Mouse (Mus musculus) hindbrain, embryonic 10.5 days (tissue): ENCODE data around the gene Tanc1. TPM values are rescaled to one million over a fixed set of nuclear protein-coding genes. Genes with fewer than 3 reads are reported as not detected.

Experiments
- DNase-seq: peaks from one replicate; pipeline ENCODE4 v3.0.0-alpha.2; 2017; ENCODE audit warnings: low spot score
- H3K27ac ChIP-seq: fragments of 300-500 bp; sonication (generic); 2 replicates; pipeline ENCODE4 v1.5.1; 2016; ENCODE audit warnings: mild to moderate bottlenecking, moderate library complexity
- H3K27me3 ChIP-seq: fragments of 300-500 bp; sonication (generic); 2 replicates; pipeline ENCODE4 v1.6.1; 2016; ENCODE audit warnings: mild to moderate bottlenecking; ENCODE audit not compliant: poor library complexity, insufficient read depth, severe bottlenecking
- H3K36me3 ChIP-seq: fragments of 300-500 bp; sonication (generic); 2 replicates; pipeline ENCODE4 v1.6.1; 2016; ENCODE audit warnings: mild to moderate bottlenecking, moderate library complexity
- H3K4me1 ChIP-seq: fragments of 300-500 bp; sonication (generic); replicated peaks from 2 replicates; pipeline ENCODE4 v1.6.1; 2016; ENCODE audit warnings: mild to moderate bottlenecking
- H3K4me3 ChIP-seq: fragments of 300-500 bp; sonication (generic); 2 replicates; pipeline ENCODE4 v1.5.1; 2016; ENCODE audit warnings: mild to moderate bottlenecking, moderate library complexity
- H3K9me3 ChIP-seq: fragments of 300-500 bp; sonication (generic); 2 replicates; pipeline ENCODE4 v1.6.1; 2016; ENCODE audit warnings: mild to moderate bottlenecking, moderate library complexity
- WGBS: fragments of 180-500 bp; shearing (Covaris S2); methylation state at CpG from one replicate; pipeline ENCODE4 v1.1.7; 2016; 5-methylcytosine and 5-hydroxymethylcytosine counted together
- polyA plus RNA-seq: library from polyadenylated mRNA; unstranded; fragments of >200 nt; fragmentation: Nextera tagmentation; extraction: Ambion mirVana; gene quantifications from 2 replicates; pipeline ENCODE4 v1.2.1, GENCODE M21; 2016

Gene Tanc1
- polyA plus RNA-seq, 1 experiment from 2014 or later, result 15.9 TPM

DNA sequence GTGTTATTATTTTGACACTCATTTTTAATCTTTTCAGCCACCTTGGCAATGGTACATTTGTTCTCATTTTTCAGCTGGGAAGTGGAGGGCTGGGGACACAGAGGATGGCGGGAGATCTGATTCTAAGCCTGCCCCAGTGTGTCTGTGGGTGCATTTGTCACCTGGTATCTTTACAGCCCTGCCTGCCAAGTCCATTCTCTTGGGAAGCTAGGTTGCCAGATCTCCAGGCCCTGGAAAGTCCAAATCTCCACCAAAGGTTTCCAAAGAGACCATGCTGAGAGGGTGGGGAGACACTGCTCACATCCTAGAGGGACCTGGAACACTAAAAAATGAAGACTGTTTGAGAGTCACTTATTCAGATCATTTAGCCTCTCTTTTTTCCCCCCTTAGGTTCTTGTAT is 199.4 kb downstream of the Tanc1 start:
- H3K27ac ChIP-seq, result no peak overlapping the region
- WGBS, result 86% methylated on average over 1 of the region's 1 CpGs

DNA sequence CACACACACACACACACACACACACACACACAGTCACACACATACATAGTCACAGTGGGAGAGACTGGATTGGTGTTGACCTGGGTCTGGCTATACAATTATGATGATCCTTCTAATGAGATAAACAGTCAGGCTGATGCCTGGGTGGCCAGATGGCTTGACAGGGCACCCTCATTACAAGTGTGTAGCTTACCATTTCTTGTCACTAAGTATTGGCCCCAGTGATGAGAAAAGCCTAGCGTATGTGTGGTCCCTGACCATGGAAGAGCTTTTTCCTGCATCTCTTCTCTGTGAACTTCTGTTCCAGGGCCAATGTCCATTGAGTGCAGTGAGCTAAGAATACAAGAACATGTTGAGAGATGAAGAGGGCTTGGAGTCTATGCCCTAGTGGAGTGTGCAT is 200.8 kb downstream of the Tanc1 start:
- 100% methylated on average over 1 of the region's 1 CpGs for WGBS

More for the DNA sequence above, 199.4 kb downstream of the Tanc1 start:
- peaks cover 25% of the 10 kb centered on the region for H3K36me3 ChIP-seq
- H3K4me1 ChIP-seq, result peaks cover 2% of the 10 kb centered on the region
- H3K4me3 ChIP-seq, result no peak overlapping the region
- no peaks in the 10 kb centered on the region for H3K27me3 ChIP-seq
- DNase-seq, result no peak
- H3K9me3 ChIP-seq, result no peaks in the 10 kb centered on the region

DNA sequence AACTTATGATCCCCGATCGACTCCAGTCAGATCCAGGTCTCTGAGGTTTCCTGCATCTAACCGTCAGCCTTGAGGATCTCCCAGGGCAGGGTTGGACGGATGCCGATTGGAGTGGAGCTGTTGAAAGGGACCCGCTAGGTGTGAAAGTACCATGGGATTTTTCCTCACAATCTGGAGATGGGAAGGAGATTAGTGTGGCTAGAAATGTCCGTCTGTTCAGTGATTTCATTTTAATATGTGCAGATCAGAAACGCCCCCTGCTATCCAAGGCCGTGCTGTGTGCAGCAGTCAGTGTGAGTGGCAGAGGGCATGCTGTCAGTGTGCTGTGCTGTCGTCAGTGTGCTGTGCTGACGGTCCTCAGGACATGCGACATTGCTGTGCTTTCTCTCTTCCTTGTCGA is 201.6 kb downstream of the Tanc1 start:
- Histone ChIP-seq H3K27me3 (no peaks in the 10 kb centered on the region), H3K9me3 (no peaks in the 10 kb centered on the region), H3K27ac (no peak overlapping the region), H3K36me3 (peaks cover 12% of the 10 kb centered on the region), H3K4me3 (no peak overlapping the region), H3K4me1 (no peaks in the 10 kb centered on the region)
- no peak for DNase-seq
- 90% methylated on average over 13 of the region's 13 CpGs for WGBS

More for the DNA sequence above, 200.8 kb downstream of the Tanc1 start:
- Histone ChIP-seq H3K4me1 (no peaks in the 10 kb centered on the region), H3K36me3 (peaks cover 18% of the 10 kb centered on the region), H3K27me3 (no peaks in the 10 kb centered on the region), H3K9me3 (no peaks in the 10 kb centered on the region), H3K27ac (no peak overlapping the region), H3K4me3 (no peak overlapping the region)
- no peak for DNase-seq

DNA sequence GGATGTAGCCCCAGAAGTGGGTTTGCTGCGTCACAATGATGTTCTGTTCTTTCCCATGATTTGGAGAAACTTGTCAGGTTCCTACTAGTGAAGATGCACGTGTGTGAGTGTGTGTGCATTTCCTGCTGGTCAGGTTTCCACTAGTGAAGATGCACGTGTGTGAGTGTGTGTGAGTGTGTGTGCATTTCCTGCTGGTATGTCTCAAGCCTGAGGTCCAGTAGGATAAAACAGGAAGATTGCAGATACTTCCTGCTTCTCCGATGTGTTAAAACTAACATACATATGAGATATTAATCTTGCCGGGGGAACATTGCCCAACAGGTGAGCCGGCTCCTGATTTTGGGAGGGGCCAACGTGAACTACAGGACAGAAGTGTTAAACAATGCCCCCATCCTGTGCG is 203.2 kb downstream of the Tanc1 start:
- no peaks in the 10 kb centered on the region for H3K27me3 ChIP-seq
- DNase-seq, result no peak
- no peaks in the 10 kb centered on the region for H3K4me1 ChIP-seq
- no peak overlapping the region for H3K27ac ChIP-seq
- 88% methylated on average over 8 of the region's 8 CpGs for WGBS
- H3K4me3 ChIP-seq, result no peak overlapping the region
- no peaks in the 10 kb centered on the region for H3K9me3 ChIP-seq
- peaks cover 20% of the 10 kb centered on the region for H3K36me3 ChIP-seq

- Histone ChIP-seq H3K36me3 (peaks cover 24% of the 10 kb centered on the region), H3K27me3 (no peaks in the 10 kb centered on the region), H3K4me1 (no peaks in the 10 kb centered on the region), H3K27ac (no peak overlapping the region), H3K4me3 (no peak overlapping the region), H3K9me3 (no peaks in the 10 kb centered on the region)
- no peak for DNase-seq
- WGBS, result 97% methylated on average over 15 of the region's 15 CpGs
These were observed 206.8 kb downstream of the Tanc1 start for GRCm38 (mm10) chr2:59818663-59819062.

DNA sequence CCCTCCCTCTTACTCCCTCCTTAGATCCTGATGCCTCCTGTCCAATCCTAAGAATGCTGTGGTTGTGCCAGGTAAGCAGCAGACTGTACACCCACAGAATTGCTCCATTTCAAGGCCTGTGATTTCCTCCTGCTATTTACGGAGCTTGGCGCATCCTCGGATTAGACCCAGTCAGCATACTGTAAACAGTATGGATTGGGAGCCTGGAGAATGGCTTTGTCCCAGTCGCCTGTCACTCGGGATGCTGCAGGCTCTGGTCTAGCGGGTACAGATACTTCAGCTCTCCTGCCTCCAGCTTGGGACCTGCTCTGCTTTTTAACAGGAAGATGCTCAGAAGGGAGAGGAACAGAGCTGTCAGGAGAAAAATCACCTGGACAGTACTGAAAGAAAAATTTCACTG is 207.6 kb downstream of the Tanc1 start:
- Histone ChIP-seq H3K36me3 (peaks cover 29% of the 10 kb centered on the region), H3K27ac (0 out of 2 replicates have a peak overlapping the region, but pooled peaks have one; percentile 29), H3K9me3 (no peaks in the 10 kb centered on the region), H3K4me1 (0 out of 2 replicates have a peak, but pooled peaks cover under 1% of the 10 kb centered on the region), H3K27me3 (no peaks in the 10 kb centered on the region), H3K4me3 (no peak overlapping the region)
- 84% methylated on average over 6 of the region's 6 CpGs for WGBS
- DNase-seq, result no peak

DNA sequence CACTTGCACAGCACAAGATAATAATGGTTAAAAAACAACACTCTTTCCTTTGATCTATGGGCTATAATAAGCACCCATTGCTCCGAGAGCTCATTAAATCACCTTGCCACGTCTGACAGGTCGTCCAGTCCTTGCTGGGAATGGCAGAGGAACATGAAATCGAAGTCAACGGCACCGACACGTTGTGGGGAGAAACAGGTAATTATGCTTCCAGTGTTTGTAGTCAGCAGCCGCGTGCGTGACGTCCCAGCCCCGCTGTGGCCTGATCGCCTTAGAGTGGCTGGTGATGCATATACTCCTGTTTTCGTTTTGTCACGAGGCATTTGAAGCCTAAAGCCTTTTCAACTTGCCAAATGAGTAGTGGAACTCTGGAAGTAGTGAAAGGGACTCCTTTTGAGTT is 208.2 kb downstream of the Tanc1 start:
- 87% methylated on average over 15 of the region's 15 CpGs for WGBS

GRCm38 (mm10) chr2:59821044-59821443 is 209.2 kb downstream of the Tanc1 start:
- no peak overlapping the region for H3K4me3 ChIP-seq
- no peaks in the 10 kb centered on the region for H3K27me3 ChIP-seq
- no peak overlapping the region for H3K27ac ChIP-seq
- H3K4me1 ChIP-seq, result peaks cover 8% of the 10 kb centered on the region; the same call in 1 of the 2 replicates
- H3K36me3 ChIP-seq, result peaks cover 31% of the 10 kb centered on the region
- WGBS, result 95% methylated on average over 2 of the region's 2 CpGs
- H3K9me3 ChIP-seq, result no peaks in the 10 kb centered on the region
- DNase-seq, result no peak

More for the DNA sequence above, 208.2 kb downstream of the Tanc1 start:
- Histone ChIP-seq H3K9me3 (no peaks in the 10 kb centered on the region), H3K27me3 (no peaks in the 10 kb centered on the region), H3K36me3 (peaks cover 31% of the 10 kb centered on the region), H3K27ac (no peak overlapping the region), H3K4me3 (no peak overlapping the region), H3K4me1 (peaks cover 7% of the 10 kb centered on the region; the same call in 1 of the 2 replicates)
- DNase-seq, result no peak

GRCm38 (mm10) chr2:59824289-59824688 is 212.4 kb downstream of the Tanc1 start:
- WGBS, result 82% methylated on average over 8 of the region's 8 CpGs
- Histone ChIP-seq H3K9me3 (no peaks in the 10 kb centered on the region), H3K36me3 (peaks cover 19% of the 10 kb centered on the region), H3K27ac (0 out of 2 replicates have a peak overlapping the region, but pooled peaks have one; percentile 1), H3K4me1 (peaks cover 32% of the 10 kb centered on the region), H3K4me3 (no peak overlapping the region), H3K27me3 (no peaks in the 10 kb centered on the region)
- DNase-seq, result no peak

- Histone ChIP-seq H3K9me3 (no peaks in the 10 kb centered on the region), H3K36me3 (peaks cover 13% of the 10 kb centered on the region), H3K4me1 (peaks cover 43% of the 10 kb centered on the region), H3K4me3 (no peak overlapping the region), H3K27ac (no peak overlapping the region), H3K27me3 (no peaks in the 10 kb centered on the region)
- 84% methylated on average over 4 of the region's 4 CpGs for WGBS
- DNase-seq, result no peak
These were observed 213.5 kb downstream of the Tanc1 start for GRCm38 (mm10) chr2:59825380-59825779.

DNA sequence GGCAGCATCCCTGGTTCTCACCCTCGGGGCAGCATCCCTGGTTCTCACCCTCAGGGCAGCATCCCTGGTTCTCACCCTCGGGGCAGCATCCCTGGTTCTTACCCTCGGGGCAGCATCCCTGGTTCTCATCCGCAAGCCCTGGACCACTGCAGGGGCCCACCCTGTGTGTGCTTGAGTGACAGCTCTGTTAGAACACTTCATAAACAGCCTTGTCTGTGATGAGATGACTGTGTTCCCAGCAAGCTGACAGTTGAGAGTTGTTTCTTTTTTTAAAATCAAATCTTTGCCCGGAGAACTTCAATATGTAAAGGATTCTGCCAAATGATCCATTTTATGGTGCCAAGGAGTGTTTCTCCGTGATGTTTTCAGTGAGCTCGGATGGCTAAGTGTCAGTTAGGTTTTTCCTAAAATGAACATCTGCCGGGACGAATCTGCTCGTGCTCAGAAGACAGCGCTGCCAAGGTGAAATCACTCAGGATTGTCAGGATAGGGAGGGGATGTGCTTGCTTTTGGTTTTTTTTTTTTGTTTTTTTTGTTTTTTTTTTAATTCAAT is 216.3 kb downstream of the Tanc1 start:
- Histone ChIP-seq H3K27ac (peak overlapping the region; percentile 81), H3K9me3 (no peaks in the 10 kb centered on the region), H3K27me3 (no peaks in the 10 kb centered on the region), H3K4me3 (no peak overlapping the region), H3K4me1 (peaks cover 54% of the 10 kb centered on the region), H3K36me3 (peaks cover 7% of the 10 kb centered on the region; the same call in 1 of the 2 replicates)
- DNase-seq, result no peak
- 79% methylated on average over 11 of the region's 11 CpGs for WGBS

GRCm38 (mm10) chr2:59828777-59829508 is 217.1 kb downstream of the Tanc1 start:
- Histone ChIP-seq H3K4me1 (peaks cover 54% of the 10 kb centered on the region), H3K27me3 (no peaks in the 10 kb centered on the region), H3K27ac (peak overlapping the region; percentile 81), H3K36me3 (peaks cover 6% of the 10 kb centered on the region), H3K9me3 (no peaks in the 10 kb centered on the region), H3K4me3 (no peak overlapping the region)
- WGBS, result 32% methylated on average over 14 of the region's 14 CpGs
- peak; percentile 75 for DNase-seq

GRCm38 (mm10) chr2:59829718-59830117 is 217.9 kb downstream of the Tanc1 start:
- WGBS, result 82% methylated on average over 7 of the region's 7 CpGs
- Histone ChIP-seq H3K27ac (peak overlapping the region; percentile 81), H3K36me3 (no peaks in the 10 kb centered on the region; the same call in 1 of the 2 replicates), H3K4me1 (peaks cover 50% of the 10 kb centered on the region), H3K4me3 (no peak overlapping the region), H3K27me3 (no peaks in the 10 kb centered on the region), H3K9me3 (no peaks in the 10 kb centered on the region)
- DNase-seq, result no peak
